Mouse (Mus musculus): ENCODE measurements around the gene Phf21a. TPM values are rescaled to one million over a fixed set of nuclear protein-coding genes. Genes with fewer than 3 reads are reported as not detected.

The Phf21a gene
- total RNA-seq, 4 experiments from 2014 or later: 141 to 159 (median 147) TPM

DNA sequence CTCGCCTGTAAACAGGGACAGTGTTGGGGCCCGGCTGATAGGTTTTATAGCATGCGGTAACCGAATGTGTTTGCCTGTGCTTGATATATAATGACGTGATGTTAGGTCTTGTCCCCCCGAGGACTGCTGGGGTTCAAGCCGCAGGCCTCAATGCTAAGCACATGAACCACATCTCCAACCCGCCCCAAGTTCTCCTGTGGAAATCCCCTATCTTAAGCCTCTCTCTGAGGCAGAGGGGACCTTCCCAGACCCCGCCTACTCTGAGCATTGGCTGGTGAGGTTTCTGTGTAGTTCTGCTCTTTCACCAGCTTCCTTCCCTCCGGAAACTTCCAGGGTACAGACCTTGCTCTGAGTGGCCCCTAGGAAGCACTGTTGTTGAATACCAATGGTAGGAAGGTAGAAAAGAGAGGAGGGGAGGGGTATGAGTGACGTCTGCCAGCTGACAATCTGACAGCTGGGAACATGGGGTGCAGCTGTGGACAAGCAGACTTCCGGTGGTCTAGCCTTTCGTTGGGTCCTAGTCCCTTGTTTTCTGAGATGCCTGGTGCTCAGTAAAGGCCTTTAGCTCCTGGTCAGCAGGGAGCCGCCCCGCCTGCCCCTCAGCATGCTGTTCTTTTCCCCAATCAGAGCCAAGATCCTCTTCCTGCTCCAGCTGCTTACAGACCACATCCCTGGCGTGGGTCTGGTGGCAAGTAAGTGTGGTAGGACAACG is 287.0 kb downstream of the Phf21a start:
- DNase-seq (ENCODE audit: low spot score in 2 of 2): no peak

DNA sequence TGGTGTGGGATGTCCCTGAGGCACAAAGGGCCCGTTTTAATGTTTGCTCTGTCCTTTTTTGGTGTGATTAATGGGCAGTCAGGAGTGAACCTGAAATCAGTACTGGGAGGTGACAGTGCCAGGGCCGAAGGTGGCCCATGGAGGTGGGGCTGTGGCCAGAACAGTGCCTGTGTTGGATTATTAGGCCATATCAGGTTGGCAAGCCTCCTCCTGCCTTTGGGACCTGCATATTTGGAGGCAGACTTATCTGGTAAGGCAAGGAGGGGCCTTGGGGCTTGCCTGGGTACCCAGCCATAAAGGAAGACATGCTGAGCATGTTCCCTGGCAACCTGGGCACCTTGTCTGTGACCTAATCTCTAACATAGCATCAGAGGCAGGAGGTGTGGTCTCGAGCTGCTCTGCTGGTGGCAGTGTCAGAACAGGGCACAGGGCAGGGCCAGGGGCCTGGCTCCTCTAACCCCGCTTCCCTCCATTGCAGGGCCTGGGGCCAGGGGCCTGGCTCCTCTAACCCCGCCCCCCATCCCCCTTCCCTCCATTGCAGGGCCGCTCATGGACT is 287.7 kb downstream of the Phf21a start:
- DNase-seq (ENCODE audit: low spot score in 2 of 2): no peak

DNA sequence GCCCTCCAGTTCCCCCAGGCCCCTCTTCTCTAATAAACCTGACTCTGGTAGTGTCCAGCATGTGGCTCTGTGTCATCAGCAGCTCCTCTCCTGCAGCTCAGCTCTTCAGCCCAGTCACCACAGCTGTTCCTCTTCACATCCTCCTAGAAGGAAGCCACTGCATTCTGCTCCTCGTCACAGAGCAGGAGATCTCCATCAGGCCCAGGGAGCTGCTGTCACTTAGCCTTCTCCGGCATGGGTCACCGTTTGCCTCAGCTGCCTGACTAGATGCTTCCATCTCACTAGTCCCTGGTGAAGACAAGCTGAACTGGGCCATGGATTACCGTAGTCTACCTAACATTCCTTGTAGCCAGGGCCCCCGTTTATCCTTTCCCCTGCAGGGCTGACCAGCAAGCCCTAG is 288.2 kb downstream of the Phf21a start:
- no peak for DNase-seq (ENCODE audit: low spot score in 2 of 2)

DNA sequence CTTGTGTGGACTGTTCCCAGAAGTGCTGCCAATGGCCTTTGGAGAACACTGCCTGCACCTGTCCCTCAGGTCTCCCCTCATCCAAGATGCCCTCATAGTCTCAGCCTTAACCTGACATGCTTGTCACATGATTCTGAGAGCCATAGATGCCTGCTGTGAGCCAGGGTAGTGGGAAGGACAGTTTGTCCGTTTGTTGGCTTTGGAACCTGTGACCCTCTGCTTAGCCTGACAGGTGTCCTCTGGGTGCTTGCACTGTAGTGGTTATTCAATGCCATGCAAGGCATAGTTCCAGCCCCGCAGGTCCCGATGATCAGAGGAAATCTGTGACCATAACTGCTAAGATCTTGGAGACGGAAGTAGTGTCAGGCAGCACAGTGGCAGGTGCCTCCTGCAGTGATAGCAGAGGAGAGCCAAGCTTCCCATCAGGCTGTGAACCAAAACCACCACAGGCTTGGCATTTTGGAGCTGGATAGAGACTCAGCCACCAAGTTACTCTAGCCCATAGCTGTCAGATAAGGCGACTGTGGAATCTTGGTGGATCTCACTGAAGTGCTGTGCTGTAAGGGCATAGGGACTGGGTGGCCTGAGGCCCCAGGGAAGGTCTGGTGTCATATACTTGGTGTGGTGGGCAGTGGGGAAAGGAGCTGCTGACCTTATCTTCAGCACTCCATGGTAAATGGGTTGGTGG is 289.1 kb downstream of the Phf21a start, which contains the start of gene 1700029I15Rik:
1700029I15Rik (plus strand) TSS at position 638 of the 688 bp plus-strand sequence.
- DNase-seq (ENCODE audit: low spot score in 2 of 2): no peak

DNA sequence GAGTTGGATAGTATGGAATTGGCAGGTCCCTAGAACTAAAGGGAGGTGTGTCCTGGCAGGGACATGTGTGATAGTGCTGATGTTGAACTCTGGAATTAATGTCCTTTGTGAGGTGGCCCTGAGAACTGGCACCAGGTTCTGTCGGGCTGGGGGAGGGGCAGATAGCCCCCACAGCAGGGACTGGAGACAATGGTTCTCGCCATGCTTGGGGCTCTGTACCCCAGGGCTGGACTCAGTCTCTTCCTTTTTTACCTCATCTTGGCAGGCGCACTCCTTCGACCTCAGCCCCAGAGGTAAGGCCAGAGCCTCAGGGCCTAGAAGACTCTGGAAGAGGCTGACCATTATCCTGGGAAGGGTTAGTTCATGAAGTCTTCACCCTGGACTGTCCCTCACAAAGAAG is 289.8 kb downstream of the Phf21a start:
- DNase-seq (ENCODE audit: low spot score in 2 of 2): no peak

DNA sequence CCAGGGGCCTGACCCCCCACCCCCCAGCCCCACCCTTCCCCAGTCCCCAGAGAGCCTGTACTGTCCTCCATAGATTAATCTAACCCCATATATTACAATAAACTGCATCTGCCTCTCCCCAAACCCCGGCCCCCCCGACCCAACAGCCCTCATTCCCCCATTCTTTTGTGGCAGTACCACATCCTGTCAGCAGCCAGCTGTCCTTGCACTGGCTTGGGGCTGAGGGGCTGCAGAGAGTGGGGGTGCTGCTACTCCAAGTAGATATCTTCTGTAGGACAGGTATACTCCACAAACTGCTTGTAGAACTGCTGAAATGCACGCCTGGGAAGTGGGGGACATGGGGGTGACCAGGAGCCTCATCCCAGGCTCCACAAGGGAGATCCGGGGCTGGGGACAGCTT is 291.2 kb downstream of the Phf21a start:
- no peak for DNase-seq (ENCODE audit: low spot score in 2 of 2)

DNA sequence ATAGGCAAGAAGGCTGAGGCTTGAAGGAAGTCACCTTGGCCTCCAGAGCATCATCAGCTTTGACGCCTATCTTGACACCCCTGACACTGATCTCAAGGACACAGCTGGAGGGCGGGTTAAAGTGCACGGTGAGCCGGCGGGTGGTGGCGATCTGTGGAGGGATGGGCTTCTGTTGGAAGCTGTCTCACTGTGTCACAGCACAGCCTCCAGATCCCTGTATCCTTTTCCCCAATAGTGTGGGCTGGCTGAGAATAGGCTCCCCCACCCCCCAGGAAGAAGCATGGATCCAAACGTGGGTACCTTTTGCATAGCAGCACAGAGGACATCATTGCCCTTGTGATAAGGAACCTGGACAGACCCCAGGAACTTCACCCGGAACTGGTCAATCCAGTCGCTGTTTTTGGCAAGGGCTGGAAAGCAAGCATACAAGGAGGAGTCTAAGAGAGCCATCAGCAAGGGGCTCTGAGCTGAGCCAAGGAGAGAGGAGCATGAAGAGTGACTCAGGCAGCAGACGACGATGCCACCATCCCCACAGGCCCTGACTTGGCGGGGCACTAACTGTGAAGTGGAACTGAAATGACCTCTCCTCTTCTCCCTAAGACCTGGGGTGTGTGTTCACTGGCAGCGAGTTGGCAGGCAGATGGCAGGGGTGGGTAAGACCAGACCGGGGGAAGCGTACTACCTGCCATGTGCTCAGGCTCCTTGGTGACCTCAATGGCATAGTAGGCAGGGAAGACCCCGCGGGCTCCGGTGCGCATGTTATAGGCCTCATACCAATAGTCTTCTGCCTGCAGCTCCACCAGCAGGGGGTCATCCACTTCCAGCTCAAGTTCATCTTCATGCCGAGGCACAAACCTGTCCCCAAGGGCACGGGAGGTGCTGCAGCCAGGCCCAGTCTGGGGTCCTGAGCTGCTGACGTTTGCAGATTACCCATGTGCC is 292.5 kb downstream of the Phf21a start:
- DNase-seq (ENCODE audit: low spot score in 2 of 2): no peak

DNA sequence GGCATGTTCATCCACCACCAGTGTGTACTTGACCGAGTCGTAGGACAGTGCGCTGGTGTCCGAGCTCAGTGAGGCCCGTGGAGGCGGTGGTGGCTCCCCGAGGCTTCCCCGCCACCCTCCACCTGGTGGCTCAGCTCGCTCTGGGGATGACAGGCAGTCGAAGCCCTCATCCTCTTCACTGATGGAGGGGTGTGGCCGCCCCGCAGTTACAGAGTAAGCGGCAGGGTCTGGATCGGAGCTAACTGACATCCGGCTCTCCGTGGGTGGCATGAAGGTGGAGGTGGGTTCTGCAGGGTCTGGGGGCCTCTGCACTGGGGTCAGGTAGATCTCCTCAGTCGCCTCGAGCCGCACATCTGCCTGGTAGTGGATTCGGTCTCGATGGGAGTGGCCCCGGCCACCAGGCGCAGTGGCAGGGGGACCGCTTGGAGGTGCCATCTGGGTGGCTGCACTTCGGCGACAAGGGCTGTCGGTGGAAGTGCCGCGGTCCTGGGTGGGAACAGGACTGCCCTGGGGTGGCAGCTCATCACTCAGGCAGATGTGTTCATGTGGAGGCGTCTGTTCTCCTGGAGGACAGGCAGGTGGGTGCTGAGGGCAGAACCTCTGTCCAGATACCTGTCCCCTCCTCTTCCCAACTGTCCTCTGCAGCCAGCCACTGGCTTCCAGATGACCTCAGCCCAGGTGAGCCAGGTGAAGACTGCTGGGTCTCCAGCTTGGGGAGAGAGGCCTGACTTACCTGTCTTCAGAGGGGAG is 294.1 kb downstream of the Phf21a start:
- DNase-seq (ENCODE audit: low spot score in 2 of 2): no peak

DNA sequence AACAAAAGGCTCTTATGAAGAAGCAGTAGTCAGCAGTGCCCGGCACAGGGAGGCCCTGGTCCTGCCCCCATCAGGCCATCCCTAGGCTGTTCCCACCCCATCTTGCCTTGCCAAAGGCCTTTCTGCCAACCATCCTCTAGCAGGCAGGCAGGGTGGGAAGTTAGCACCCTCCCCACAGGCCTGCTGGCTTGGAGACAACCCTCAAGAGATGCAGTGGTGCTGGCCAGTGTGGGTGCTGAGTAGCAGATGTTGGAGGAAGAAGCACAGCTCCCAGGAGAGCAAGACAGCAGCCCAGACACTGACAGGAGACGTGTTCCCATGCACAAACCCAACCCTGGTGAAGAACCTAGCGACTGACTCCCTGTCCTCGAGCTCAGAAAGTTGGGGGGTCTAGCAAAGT is 294.7 kb downstream of the Phf21a start:
- peak in 1 of 2 experiments; percentile 87 for DNase-seq (ENCODE audit: low spot score in 2 of 2)

DNA sequence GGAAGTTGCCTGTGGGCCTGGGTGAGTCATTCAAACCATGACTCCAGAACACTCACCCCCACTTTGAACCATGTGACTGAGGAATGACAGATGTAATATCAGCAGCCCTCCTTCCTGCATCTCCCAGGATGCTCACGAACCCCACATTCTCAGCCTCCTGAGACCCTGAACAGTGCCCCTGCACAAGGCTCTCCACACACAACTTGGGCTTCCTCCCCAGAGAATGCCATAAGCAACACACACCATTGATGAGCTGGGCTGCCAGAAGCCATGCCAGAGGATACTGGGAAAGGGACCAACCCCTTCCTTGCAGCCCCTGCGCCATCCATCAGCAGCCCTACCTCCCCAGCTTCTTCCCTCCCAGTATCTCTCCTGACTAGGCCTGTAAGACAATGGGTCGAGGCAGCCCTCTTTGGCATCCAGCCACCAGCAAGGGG is 295.2 kb downstream of the Phf21a start:
- DNase-seq (ENCODE audit: low spot score in 2 of 2): no peak

DNA sequence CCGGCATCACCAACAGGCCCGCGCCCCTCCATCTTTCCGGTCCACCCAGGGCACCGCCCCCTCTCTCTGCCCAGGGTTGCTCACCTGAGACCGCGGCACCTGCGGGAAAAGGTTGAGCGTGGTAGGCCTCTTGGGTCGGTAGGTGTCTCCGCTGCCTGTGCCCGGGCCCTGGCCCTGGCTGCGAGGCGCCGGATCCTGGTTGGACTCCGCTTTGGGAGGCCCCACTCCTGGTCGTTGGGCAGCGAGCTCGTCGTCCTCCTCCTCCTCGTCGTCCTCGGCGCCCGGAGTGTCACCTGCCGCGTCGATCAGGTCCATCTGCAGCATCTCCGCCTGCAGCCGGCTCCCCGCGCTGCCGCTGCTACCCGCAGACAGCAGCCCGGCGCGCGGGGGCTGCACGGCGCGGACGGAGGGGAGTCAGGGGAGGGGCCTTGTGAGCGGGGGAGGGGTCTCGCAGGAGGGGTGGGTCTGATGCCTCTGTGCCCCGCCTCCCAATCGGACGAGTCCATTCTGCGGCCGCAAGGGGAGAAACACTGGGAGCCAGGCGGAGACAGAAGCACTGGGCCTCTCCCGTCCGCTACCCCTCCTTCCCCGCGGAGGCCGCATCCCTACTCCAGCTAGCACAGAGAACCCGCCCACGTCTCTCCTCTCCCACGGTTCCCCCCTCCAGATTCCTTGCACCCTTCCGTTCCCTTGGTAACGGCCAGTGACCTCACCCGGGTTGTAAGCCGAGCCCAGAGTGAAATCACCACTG is 296.1 kb downstream of the Phf21a start:
- DNase-seq (ENCODE audit: low spot score in 2 of 2): peak; percentile 84 to 98

DNA sequence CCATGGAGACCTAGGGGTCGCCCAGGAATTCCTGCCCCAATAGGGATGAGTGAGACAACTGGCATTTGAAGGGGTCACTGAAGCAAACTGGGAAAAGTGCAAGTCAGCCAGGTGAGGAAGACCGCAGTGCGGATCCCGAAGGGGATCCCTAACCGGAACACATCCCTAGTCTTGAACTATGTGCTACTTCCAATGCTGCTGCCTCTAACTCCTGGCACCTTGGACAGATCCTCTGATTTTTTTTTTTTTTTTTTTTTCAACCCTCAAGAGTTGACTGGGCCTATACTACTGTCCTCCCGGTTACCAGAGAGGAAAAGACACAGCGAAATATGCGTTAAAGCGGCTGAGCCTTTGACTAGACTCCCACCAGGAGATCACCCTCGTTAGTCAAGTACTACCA is 296.7 kb downstream of the Phf21a start:
- DNase-seq (ENCODE audit: low spot score in 2 of 2): no peak

DNA sequence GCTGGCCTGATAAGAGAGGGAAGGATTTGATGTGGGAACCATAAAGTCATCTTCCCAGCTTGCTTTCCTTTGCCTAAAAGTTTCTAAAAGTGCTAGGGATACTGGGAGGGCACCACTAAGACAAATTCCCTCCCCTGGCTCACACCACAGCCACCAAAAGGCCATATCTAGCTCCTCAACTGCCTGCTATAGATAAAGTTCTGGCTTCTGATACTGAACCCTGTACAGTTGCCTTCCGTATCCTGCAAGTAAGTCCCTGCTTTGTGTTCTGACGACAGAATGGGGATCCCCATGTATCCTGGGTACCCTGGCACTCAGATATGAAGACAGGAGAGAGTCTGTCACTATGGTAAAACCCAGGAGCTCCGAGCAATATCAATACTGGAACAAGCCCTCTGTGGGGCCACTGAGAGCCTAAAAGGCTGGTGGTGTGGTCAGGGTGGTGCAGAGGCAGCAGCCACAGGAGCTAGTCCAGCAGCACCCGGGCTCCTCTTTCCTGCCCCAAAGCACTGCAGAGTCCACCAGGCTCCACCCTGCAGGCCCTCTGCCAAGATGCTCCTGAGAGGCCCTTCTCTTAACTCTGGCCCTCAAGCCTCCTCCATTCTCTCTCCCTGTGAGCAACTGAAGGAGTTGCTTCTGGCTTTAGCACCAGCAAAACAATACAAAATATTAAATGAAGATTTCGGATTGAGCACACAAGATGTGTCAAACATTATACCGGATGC is 297.5 kb downstream of the Phf21a start:
- no peak for DNase-seq (ENCODE audit: low spot score in 2 of 2)

DNA sequence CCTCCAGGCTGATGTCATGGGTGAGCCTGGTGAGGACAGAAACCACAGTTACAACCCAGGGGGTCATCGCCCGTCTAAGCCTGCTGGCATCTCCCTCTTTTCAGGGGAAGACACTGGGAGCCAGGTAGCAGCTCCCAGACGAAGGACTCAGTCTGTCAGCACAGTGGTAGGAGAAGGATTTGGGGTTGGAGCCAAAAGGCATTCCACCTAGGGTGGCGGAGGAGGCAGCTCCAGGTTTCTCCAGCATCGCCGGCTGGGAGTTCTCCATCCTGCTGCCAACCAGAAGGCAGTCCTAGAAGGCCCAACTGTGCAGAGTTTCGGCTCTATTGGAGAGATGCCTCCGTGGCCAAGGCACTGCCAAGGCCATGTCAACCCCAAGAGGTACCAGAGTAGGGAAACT is 298.2 kb downstream of the Phf21a start:
- DNase-seq (ENCODE audit: low spot score in 2 of 2): peak in 1 of 2 experiments; percentile 73

DNA sequence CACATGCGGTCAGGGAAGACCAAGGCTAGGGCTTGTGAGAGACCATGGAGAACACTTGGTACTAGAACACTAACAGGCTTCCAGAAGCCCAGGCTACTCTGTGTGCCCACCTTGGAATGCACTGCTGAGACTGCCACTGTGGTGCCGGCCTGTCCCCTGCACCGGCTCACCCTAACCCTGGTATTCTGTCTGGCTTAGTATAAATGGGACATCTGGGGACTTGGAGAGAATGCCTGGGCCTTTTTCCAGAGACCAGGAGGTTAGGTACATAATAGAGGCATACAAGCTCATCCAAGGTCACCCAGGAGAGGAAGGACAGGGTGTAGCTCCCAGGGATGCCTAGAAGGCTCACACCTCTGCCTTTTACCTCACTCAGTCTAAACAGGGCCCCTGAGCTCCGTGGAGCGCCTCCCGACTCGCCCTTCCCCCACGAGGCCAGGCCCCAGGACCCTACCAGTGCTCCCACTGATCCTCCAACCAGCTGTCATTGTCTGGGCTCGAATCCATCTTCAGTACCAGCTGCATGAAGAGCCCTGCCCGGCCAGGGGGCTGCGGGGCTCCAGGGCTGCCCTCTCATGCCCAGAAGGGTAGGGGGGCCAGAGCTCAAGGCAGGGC is 298.9 kb downstream of the Phf21a start:
- no peak for DNase-seq (ENCODE audit: low spot score in 2 of 2)

DNA sequence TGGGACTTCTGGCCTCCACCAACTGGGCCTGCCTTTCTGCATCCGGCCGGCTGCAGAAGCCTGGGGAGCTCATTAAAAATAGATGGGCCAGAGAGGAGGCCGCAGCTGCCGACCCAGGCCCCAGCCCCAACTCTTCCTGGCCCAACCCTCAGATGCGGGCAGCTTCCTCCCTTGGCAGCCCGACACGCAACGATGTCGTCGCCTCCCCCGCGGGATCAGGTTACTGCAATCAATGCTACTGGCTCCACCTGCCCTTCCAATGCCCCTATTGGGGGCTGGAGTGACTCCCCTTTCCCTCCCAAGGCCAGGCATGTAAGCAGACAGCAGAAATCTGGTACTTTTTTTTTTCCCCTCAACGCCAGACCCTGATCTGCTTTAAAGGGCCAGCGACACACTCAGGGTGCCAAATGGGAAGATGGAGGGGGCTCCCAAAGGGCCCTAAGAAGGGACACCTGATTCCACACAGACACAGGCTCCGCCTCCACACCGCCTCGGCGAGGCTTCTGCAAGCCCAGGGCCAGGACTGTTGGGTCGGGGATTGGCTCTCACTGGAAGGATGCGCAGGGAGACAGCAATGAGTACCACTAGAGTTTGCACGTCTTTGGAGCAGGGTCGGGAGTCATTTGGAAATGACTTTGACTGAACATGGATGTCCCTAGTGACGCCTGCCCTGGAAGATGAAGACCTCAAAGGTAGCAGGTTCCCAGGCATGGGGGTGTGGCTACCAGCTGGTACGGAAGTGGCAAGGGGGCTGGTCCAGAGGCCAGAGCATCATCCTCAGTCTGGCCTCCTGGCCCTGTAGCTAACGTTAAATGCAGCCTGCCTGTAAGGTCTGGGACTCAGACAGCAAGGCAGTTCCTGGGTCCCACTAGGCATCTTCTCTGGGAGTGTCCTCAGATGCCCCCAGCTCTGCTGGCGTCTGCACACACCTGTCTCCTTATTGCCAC is 299.7 kb downstream of the Phf21a start:
- DNase-seq (ENCODE audit: low spot score in 2 of 2): no peak

DNA sequence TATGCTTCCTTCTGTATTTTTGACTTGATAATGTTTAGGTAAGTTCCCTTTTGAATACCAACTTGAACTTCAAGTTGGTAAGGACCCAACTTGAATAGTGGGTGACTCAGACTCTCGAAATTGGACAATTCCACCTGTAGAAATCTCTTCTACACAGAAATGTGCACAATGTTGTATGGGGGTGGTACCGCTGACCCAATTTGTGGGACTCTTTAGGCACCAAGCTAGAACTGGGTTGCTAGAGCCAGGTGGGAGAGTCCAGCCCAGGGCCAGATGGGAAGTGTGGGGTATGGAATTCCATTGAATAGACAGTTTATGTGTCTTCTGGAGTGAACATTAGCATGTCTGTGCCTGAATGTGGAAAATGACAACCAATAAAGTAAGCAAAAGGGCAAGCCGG is 302.6 kb downstream of the Phf21a start:
- no peak for DNase-seq (ENCODE audit: low spot score in 2 of 2)

DNA sequence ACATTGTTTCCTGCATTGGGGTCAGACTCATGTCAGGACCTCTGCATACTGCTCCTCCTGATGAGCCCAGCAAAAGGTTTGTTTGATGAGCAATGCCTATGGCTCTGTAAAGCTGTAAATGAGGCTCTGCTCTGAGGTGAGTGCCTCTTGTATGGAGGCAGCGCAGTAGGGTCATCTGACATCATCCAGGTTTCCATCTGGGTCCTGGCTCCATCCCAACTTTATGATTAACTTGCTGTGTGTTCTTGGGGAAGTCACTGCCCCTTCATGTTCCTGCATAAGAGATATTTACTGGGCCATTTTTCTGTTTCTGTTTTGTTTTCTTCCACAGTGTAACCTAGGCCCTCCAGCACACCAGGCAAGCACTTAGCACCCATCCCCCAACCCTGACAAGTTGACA is 304.5 kb downstream of the Phf21a start:
- no peak for DNase-seq (ENCODE audit: low spot score in 2 of 2)

Data from left cerebral cortex, adult 8-10 months (tissue).